Mouse (Mus musculus) heart, postnatal 14 days (tissue): ENCODE results near the gene Slc35e1. TPM values are rescaled to one million over a fixed set of nuclear protein-coding genes. Genes with fewer than 3 reads are reported as not detected.

ENCODE experiments used
- DNase-seq, 2 experiments: peaks; one replicate each; pipeline ENCODE4 v3.0.0; 2021 to 2022
- intact Hi-C: fragments of 180-260 bp; cut with DNase I; formaldehyde crosslinking; loops from one replicate; pipeline ENCODE4 v1.15.1; 2025
- total RNA-seq, 2 experiments: library from RNA; stranded (reverse); gene quantifications; 2 replicates each; pipeline ENCODE4 v1.2.3; 2021

The Slc35e1 gene
- total RNA-seq, 2 experiments from 2014 or later = 44.1 to 47.8 TPM

DNA sequence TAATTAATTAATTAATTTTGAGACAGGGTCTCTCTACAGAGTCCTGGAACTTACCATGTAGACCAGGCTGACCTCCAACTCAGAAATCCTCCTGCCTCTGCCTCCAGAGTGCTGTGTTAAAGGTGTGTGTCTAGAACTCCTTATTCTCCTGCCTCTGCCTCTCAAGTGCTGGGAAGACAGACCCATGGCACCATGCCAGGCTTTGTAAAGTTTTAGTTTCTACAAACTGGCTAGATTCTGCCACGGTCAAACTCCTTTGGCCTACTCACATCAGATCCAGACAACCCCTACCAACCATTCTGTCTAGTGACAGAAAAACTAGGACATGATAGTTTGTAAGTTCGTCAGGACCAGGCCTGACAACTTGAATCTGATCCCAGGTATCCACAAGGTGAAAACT, 1.4 kb downstream of the Slc35e1 start:
- intact Hi-C loops = loop anchor here (5.0 kb wide), 2 partner anchors 76 to 256 kb away; no protein-coding TSS in a partner anchor

DNA sequence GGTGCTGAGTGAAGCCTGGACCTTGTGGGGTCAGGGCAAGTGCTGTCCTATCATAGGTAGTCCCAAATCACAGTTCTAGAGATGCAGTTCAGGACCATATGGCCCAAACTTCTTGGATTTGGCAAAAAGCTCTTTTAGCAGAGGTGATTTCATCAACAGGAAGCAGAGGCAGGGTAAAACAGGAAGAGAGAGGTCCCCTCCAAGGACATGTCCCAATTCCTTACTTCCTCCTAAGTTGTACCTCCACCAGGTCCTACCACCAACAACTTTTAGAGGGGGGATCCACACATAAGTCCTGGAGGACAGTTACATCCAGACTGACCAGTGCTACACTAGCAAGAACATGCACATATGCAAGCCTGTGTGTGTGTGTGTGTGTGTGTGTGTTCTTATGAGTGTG, 5.4 kb downstream of the Slc35e1 start:
- intact Hi-C loops = loop anchor here (5.0 kb wide), 1 partner anchor 40 kb away; no protein-coding TSS in a partner anchor
- DNase-seq = no peak

More for the DNA sequence above, 1.4 kb downstream of the Slc35e1 start:
- no peak for DNase-seq

DNA sequence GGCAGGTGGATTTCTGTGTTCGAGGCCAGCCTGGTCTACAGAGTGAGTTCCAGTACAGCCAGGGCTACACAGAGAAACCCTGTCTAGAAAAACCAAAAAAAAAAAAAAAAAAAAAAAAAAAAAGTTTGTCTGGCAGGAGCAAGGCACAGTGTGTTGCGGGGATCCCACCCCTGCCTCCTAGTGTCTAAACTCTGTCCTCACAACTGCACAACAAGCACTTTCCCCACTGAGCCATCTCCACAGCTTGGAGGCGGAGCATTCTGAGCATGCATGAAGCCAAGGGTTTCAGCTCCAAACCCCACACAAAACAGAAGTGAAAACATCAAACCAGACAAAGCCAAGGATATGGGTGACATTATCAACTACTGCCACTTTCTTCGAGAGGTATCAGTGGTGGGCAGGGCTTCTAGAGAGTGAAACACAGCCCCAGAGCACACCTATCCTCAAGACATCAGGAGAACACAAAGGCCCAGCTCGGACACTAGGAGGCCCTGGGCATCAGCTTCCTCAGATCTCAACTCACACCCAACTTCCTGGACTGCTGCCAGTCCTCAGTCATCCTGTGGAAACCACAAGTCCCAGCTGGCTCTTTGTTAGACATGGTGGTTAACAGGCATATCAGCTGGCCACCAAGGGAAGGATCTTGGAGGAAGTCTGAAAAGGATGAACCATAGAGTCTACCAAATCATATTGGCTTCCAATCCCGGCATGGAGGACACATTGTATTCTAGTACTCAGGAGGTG, 6.8 kb downstream of the Slc35e1 start:
- intact Hi-C loops = loop anchor here (5.0 kb wide), 1 partner anchor 38 kb away; no protein-coding TSS in a partner anchor
- peak; percentile 47 to 54 for DNase-seq

DNA sequence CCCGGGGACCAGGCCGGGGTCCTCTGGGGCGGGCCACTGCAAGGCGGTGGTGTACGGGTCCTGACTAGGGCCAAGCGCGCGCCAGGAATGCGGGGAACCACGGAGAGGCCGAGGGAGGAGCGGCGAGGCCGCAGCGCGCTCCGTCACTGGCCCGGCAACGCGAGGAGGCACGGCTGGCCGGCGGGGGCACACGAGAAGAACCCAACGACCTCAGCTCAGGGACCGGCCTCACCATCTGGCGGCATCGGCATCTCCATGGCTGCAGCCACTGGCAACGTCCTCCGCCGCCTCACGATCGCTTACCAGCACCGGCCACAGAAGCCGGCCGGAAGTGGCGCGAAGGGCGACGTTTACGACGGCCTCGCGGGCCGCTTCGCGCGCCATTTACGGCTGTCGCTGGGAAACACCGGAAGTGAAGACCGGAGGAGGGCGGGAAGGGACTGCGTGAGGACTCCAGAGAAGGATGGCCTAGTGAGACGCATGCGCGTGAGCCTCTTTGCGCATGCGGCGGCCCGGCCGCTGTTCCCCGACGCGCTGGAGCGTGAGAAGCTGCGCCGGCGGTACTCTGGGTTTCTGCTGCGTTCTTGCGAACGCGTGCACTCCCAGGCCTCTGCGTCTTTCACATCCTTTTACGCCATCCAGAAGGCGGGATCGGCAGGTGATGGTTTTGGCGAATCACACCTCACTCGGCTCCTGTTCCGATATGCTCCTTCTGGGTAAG, 17.4 kb downstream of the Slc35e1 start, which contains the start of gene Cherp:
Gene Cherp, minus strand, starts transcription at position 401 of the 721 bp plus-strand sequence.
- intact Hi-C loops = no loop called here
- DNase-seq = peak; percentile 96

DNA sequence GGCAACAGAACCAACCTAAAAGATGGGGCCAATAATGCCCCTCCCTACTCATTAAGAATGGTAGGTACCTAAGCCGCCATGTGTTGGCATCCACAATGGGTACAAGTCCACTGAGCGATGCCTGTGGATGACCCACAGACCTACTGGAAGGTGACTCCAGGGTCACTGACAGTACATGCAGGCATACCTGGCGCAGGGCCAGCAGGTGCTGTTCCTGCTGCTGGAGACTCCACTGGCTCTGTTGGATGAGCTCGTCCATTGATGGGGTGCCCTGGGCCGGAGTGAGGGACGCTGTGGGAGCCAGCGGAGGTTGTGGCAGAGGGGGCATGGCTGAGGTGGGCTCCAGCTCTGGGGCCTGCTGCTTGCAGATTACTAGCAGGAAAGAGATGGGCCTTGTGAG, 21.7 kb downstream of the Slc35e1 start:
- no peak for DNase-seq
- intact Hi-C loops = no loop called here

DNA sequence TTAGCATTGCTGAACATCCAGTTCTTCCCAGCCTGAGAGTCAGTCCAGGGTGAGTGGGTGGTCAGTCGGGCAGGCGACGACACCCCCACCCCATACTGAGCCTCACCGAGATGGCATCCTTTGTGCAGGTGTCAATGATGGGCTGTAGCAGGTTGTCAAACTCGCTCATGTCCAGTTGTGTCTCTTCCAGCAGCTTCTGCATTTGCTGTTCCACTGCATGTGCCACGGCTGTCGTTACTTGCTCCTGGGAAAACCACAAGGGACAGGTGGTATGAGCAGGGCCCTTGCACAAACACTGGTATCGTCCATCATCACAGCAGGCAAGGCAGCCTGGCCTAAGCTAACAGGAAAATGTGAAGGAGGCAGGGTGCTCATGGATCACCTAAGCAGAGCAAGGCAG, 22.4 kb downstream of the Slc35e1 start:
- intact Hi-C loops = no loop called here
- no peak for DNase-seq

DNA sequence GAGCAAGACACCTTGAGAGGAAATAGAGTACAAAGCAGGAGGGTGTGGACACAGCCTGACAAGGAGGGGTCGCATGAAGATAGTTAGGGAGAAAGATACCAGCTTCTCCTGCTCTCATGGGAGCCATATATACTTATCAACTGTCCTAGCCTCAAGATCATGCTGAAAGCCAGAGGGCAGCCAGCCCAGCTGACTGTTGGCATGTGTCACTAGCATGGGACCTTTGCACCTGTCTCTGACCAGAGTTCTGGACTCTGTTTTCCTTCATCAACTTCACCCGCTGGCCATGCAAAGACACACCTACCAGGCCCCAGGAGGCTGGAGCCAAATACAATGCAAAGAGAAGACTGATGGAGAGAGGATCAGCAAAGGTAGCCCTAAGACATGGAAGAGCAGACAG, 23.2 kb downstream of the Slc35e1 start:
- DNase-seq = no peak
- intact Hi-C loops = no loop called here

DNA sequence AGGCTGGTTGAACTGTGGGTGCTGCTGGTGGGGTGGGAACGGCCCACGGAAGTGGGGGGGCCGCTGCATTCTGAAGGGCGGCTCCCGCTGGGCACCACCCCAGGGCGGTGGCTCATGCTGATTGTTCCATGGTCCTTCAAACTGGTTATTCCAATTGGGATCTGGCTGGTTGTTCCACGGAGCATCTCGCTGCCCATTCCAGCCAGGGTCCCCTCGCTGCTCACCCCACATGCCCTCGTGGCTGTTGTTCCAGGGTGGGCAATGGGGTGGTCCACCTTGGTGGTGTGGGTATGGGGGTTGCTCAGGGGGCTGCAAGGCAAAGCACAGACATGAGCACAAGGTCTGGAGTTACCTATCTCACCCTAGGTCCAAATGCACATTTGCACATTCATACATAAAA, 28.2 kb downstream of the Slc35e1 start:
- DNase-seq = no peak
- intact Hi-C loops = no loop called here

DNA sequence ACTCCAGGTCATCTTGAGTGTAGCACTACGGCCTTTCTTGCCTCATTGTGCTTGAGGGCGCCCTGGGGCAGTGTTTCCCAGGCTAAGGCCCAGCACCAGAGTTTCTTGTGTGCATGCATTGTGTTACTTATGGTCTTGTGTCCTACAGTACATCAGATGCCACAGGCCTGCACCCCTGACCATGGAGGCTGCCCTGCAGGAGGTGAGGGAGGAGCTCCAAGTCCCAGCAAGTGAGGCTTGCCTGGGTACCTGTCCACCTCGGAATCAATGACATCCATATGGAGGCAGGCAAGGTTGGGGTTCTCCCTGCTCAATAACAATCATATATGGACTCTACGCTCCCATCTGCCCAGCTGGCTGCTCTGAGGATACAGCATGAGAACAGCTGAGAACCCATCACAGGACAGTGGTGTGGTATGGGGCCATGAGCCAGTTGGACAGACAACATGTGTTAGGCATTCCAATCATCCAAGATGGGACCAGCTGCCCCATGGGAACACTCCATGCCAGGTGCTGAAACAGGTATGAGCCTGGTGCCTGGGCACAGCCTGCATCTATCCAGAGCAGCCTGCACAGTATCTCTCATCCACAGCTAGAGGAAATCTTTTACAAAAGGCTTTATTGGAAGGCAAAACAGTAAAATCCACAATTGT, 32.4 kb downstream of the Slc35e1 start:
- intact Hi-C loops = no loop called here
- DNase-seq = no peak

DNA sequence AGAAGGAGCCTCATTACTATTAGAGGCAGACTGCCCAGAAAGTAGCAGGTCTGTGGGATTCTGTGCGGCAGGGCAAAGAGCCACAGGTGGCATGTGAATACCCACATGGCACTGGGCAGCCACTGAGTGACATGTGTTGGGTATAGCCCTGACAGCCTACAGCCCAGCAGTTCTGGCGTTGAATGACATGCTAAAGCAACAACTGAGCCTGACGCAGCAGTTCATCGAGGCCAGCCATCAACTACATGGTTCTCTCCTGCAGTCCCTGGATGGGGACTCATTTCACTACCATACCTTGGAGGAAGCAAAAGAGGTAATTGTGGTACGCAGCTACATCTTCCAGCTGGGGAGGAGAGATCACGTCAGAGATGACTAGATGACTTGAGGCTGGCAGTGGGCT, 34.0 kb downstream of the Slc35e1 start:
- no peak for DNase-seq
- intact Hi-C loops = no loop called here

DNA sequence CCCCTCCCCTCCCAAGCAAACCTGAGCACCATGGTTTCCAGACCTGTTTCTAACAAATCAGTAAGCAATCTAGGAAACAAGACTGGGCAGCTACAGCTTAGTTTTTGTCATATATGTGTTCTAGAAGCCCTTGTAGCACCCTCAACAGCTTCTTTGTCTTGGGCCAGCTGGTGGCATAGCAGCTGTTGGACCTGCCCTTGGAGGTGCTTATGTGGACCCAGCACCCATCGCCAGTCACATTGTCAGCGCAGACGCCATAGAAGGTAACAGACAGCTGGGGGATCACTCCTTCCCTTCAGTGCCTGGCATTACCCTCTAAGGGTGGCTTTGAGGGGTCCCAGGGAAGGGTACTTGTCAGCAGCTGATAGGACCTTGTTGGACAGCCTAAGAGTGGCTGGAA, 34.6 kb downstream of the Slc35e1 start:
- intact Hi-C loops = no loop called here
- DNase-seq = no peak

DNA sequence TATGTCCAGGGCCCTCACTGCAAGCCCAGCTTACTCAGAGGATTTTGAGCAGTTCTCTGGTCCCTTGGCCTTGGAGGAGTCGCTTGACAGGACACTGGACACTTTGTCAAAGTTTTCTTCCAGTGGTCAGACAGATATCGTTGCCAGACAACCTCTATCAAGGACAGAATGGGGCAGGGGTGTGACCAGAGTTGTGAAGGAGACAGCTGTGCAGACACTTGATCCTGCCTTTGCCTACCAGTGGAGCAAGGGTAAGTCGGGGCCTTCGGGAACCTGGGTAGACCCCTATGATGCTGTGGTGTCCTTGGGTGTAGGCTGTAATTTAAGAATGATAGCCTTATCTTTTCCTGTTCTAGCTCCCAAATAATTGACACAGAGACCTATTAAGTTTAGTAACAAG, 37.1 kb downstream of the Slc35e1 start:
- no peak for DNase-seq
- intact Hi-C loops = no loop called here

DNA sequence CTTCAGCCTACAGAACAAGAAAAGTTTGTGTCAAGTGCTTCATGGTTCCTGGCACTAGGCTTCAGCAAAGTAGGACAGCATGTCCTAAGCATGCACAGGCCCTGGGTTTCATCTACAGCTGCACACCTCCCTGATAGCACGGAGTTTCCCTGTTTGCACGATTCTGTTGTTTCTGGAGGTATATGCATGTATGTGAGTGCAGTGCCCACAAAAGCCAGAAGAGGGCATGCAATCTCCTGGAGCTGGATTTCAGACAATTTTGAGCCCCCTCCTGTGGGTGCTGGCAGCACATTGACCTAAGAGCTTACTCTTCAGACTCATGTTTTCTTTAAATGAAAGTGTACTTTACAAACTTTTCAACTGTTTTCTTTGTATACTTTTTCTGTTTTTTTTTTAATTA, 38.5 kb downstream of the Slc35e1 start:
- intact Hi-C loops = no loop called here
- no peak for DNase-seq

DNA sequence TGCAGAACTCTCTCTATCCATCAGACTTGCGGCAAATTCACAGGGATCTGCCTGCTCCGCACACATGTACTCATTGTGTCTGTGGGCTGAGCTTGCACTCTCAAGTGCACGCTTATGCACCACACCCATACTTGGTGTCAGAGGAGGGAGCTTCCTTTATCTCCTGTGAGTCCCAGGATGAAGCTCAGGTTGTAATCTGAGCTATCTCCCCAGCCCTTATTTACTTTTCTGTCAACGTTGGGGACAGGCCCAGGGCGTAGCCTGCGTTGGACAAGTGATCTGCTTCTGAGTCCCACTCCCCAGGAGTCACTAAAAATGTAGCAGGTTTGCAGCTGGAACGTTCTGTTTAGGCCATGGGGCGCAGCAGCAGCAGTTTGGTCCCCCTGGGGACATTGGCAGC, 40.9 kb downstream of the Slc35e1 start:
- intact Hi-C loops = no loop called here
- no peak for DNase-seq

DNA sequence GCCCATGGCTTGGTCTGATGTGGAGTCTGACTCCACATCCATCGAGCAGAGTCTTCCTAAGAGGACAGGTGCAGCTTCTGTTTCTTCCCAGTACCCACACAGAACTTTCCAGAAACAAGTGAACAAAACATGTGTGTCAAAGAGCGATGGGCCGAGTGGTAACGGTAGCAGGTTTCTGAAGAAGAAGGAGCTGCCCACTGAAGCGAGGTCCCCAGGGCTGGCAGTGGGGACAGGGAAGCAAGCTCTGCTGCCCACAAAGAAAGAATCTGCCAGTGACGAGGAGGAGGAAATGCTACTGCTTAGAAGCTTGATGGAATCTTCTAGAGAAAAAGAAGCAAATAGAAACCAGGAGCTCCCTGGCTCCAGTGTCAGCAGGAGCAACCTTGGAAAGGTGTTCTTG, 47.3 kb downstream of the Slc35e1 start:
- intact Hi-C loops = loop anchor here (5.0 kb wide), 1 partner anchor 42 kb away; no protein-coding TSS in a partner anchor
- DNase-seq = no peak

DNA sequence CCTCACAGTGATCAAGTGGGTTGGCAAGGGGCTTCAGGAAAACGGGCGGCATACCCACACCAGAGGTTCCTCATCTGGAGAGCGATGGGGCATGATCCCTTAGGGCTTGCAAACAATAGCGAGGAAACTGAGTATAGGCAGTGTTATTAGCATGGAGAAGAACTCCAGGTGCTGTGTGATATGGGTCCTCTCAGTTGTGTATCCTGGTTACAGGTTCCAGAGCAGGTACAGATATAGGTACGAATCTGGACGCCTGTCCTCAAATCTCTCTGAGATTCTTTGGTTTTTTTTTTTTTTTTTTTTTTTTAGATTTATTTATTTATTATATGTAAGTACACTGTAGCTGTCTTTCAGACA, 48.4 kb downstream of the Slc35e1 start:
- intact Hi-C loops = no loop called here
- DNase-seq = no peak

DNA sequence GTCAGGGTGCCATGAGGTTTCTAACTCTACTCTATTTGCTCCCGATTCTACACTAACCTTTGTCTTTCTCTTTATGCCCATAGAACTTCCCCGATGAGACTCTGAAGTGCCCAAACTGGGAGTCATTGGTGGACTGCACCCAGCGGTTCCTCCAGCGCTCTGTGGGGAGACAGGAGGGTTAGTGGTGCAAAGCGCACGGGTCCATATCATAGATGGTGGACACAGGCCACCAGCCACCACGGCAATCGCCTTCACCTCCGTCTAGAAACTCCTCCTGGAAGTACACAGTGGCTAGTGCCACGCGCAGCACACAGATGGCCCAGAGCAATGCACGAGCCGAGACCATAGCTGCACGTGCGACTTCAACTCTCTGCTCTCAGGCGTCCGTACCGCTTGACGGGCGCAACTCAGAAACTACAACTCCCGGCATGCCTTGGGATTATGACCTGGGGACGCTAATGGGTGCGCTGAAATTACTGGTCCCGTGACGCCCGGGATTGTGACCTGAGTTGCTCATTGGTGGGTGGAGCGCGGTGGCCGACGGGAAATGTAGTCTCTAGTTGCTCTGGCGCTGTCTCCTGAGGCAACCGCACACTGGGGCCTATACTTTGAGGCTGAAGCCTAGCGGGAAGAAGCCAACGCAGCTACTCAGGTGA, 48.9 kb downstream of the Slc35e1 start, which contains the start of the genes Calr3 and 1700030K09Rik:
Gene Calr3, minus strand, starts transcription at position 533 of the 656 bp plus-strand sequence.
Gene 1700030K09Rik, plus strand, starts transcription at position 543 of the 656 bp plus-strand sequence.
- intact Hi-C loops = no loop called here

DNA sequence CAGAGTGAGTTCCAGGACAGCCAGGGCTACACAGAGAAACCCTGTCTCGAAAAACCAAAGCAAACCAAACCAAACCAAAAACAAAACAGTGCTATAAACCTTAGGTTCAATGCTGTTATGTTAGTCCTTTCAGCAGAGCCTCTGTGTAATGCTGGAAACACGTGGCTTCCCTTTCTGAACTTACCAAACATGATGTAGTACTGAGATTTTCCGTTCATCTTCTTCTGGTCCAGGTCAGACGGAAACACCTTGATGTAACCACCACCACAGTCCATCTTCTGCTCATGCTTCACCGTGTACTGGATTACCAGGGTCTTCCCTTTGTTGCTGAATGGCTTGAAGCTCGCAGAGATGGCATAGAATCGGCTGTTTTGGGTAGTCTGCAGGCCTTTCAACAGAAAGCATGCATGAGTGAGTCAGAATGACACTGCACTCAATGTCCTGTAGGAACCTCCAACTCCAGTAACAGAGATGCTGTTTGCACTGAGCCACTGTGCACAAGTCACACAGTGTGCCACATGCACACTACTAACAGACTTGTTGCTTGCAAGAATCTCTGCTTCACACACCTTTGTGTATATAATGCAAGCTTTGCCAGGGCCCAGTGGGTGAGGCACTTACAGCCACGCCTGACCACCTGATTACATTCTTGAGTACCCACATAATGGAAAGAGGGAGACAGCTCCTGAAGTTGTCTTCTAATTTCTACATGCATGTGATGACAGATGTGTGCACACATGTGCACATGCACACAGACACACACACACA, 54.0 kb downstream of the Slc35e1 start:
- no peak for DNase-seq
- intact Hi-C loops = no loop called here

More for the DNA sequence above, 48.9 kb downstream of the Slc35e1 start, which contains the start of the genes Calr3 and 1700030K09Rik:
- DNase-seq = peak; percentile 95 to 97

DNA sequence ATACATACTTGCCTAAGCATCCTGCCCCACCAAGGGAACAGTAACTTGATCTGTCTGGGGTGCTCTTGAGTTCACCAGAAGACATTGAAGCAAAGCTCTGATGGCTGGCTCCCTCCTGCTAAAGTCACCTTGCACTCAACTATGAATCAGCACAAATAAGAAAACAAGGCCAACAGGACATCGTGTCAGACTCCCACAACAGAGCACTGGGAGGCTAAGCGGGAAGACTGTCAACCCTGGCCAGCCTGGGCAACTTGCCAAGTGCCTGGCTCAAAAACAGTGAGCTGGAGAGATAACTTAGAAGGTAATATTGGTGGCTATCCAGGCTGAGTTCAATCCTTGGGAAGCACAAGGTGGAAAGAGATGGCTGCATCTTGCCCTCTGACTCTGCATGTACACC, 57.5 kb downstream of the Slc35e1 start:
- DNase-seq = peak; percentile 75 to 82

More for the DNA sequence above, 57.5 kb downstream of the Slc35e1 start:
- intact Hi-C loops = no loop called here
